In genomic region chr15:100125245-100125644, GRCm38 (mm10) we compare ENCODE assay signal across 8 mouse cellular contexts.
A peak's percentile ranks its signal among the peaks of the same experiment; 100 is the strongest.
DNase-seq lines count a peak whose midpoint lies in the region; ATAC-seq and TF ChIP-seq lines count a peak whose summit lies in the region.

No protein-coding gene starts in this region.

- peak; percentile 50 for DNase-seq in kidney, adult 2 months
- no peak for DNase-seq in kidney, adult 8-10 months
- DNase-seq in right cerebral cortex, adult 18-20 months = no peak
- no peak for DNase-seq in frontal cortex, postnatal 36 days (ENCODE audit: low spot score in 2 of 2)

- peak; percentile 43 for ATAC-seq in common myeloid progenitor, adult 5-6 weeks (replicated peaks; ENCODE audit: low read depth, poor library complexity, severe bottlenecking)
- ATAC-seq in heart, embryonic 16.5 days (replicated peaks; ENCODE audit: extremely low read depth, insufficient read depth, low FRiP score) = no peak
- ATAC-seq in lung, embryonic 16.5 days (ENCODE audit: low read depth) = peak; percentile 59
- no peak for ATAC-seq in hindbrain, embryonic 12.5 days (ENCODE audit: low FRiP score)

- no peak overlapping the region for H3K9ac ChIP-seq in heart, embryonic 16.5 days (ENCODE audit: low read length)
- no peak overlapping the region for H3K9ac ChIP-seq in lung, embryonic 16.5 days (ENCODE audit: low read length)
- H3K9ac ChIP-seq in hindbrain, embryonic 12.5 days = no peak overlapping the region

- 0 out of 2 replicates have a peak overlapping the region, but pooled peaks have one; percentile 15 for H3K4me2 ChIP-seq in heart, embryonic 16.5 days (ENCODE audit: low read depth, low read length)
- no peak overlapping the region for H3K4me2 ChIP-seq in lung, embryonic 16.5 days (ENCODE audit: low read depth, low read length)
- H3K4me2 ChIP-seq in hindbrain, embryonic 12.5 days (replicated peaks) = no peak overlapping the region

- H3K36me3 ChIP-seq in kidney, adult 2 months (ENCODE audit: control insufficient read depth, insufficient read depth, low read length) = no peaks in the 10 kb centered on the region
- H3K36me3 ChIP-seq in heart, embryonic 16.5 days (ENCODE audit: control insufficient read depth, insufficient read depth) = no peaks in the 10 kb centered on the region
- no peaks in the 10 kb centered on the region for H3K36me3 ChIP-seq in lung, embryonic 16.5 days (ENCODE audit: control insufficient read depth, insufficient read depth, low read length)
- H3K36me3 ChIP-seq in hindbrain, embryonic 12.5 days = no peaks in the 10 kb centered on the region

- no peak for TF ChIP-seq CTCF in kidney, adult 2 months (conservative IDR thresholded peaks at IDR 0.05; ENCODE audit: insufficient read depth, insufficient read length, low read depth, low read length)

- WGBS in kidney, adult 2 months = 73% methylated on average over 6 of the region's 6 CpGs
- WGBS in heart, embryonic 16.5 days = 71% methylated on average over 6 of the region's 6 CpGs
- WGBS in lung, embryonic 16.5 days = 70% methylated on average over 6 of the region's 6 CpGs
- 80% methylated on average over 6 of the region's 6 CpGs for WGBS in hindbrain, embryonic 12.5 days

- 0 out of 2 replicates have a peak, but pooled peaks cover 3% of the 10 kb centered on the region for H3K4me1 ChIP-seq in kidney, adult 2 months (ENCODE audit: control insufficient read depth, insufficient read depth, low read length)
- peaks cover 48% of the 10 kb centered on the region for H3K4me1 ChIP-seq in heart, embryonic 16.5 days (ENCODE audit: control insufficient read depth, insufficient read depth, low read length)
- H3K4me1 ChIP-seq in lung, embryonic 16.5 days (replicated peaks; ENCODE audit: control insufficient read depth, insufficient read depth, low read length) = peaks cover 7% of the 10 kb centered on the region
- H3K4me1 ChIP-seq in hindbrain, embryonic 12.5 days = peaks cover 17% of the 10 kb centered on the region

- TF ChIP-seq POLR2A in kidney, adult 2 months (IDR thresholded peaks at IDR 0.05; ENCODE audit: low read depth, low read length) = no peak

- H3K9me3 ChIP-seq in heart, embryonic 16.5 days (replicated peaks; ENCODE audit: control insufficient read depth, low read length) = no peaks in the 10 kb centered on the region
- no peaks in the 10 kb centered on the region for H3K9me3 ChIP-seq in lung, embryonic 16.5 days (ENCODE audit: control insufficient read depth, low read length)
- no peaks in the 10 kb centered on the region for H3K9me3 ChIP-seq in hindbrain, embryonic 12.5 days (replicated peaks)

- H3K27ac ChIP-seq in kidney, adult 2 months (ENCODE audit: insufficient read depth, low read depth, low read length) = peak overlapping the region; percentile 1; the same call in 1 of the 2 replicates
- H3K27ac ChIP-seq in heart, embryonic 16.5 days (ENCODE audit: low read length) = peak overlapping the region; percentile 71
- H3K27ac ChIP-seq in lung, embryonic 16.5 days (ENCODE audit: low read length) = peak overlapping the region; percentile 53
- H3K27ac ChIP-seq in hindbrain, embryonic 12.5 days = no peak overlapping the region

- H3K4me3 ChIP-seq in kidney, adult 2 months (ENCODE audit: insufficient read depth, low read depth, low read length) = no peak overlapping the region
- no peak overlapping the region for H3K4me3 ChIP-seq in heart, embryonic 16.5 days (ENCODE audit: low read length)
- no peak overlapping the region for H3K4me3 ChIP-seq in lung, embryonic 16.5 days (ENCODE audit: low read length)
- H3K4me3 ChIP-seq in hindbrain, embryonic 12.5 days = no peak overlapping the region

- H3K27me3 ChIP-seq in kidney, adult 2 months (replicated peaks; ENCODE audit: control insufficient read depth, insufficient read depth, low read length) = no peaks in the 10 kb centered on the region
- H3K27me3 ChIP-seq in heart, embryonic 16.5 days (ENCODE audit: control insufficient read depth, insufficient read depth, low read length) = no peaks in the 10 kb centered on the region
- no peaks in the 10 kb centered on the region for H3K27me3 ChIP-seq in lung, embryonic 16.5 days (ENCODE audit: control insufficient read depth, insufficient read depth, low read depth, low read length)
- no peaks in the 10 kb centered on the region for H3K27me3 ChIP-seq in hindbrain, embryonic 12.5 days

Comparison
In these comparisons a context has a peak if more than half of its experiments do, and no peak if none do; other contexts are left out.
1. ATAC-seq: peak in common myeloid progenitor, adult 5-6 weeks (single experiment) and lung, embryonic 16.5 days (single experiment); none in heart, embryonic 16.5 days (single experiment) and hindbrain, embryonic 12.5 days (single experiment).